Mouse (Mus musculus): ENCODE data around the gene Hunk. TPM values are rescaled to one million over a fixed set of nuclear protein-coding genes. Genes with fewer than 3 reads are reported as not detected.

Gene Hunk
- total and polyA plus RNA-seq, 3 experiments, result 0.01 TPM; not detected in 2

DNA sequence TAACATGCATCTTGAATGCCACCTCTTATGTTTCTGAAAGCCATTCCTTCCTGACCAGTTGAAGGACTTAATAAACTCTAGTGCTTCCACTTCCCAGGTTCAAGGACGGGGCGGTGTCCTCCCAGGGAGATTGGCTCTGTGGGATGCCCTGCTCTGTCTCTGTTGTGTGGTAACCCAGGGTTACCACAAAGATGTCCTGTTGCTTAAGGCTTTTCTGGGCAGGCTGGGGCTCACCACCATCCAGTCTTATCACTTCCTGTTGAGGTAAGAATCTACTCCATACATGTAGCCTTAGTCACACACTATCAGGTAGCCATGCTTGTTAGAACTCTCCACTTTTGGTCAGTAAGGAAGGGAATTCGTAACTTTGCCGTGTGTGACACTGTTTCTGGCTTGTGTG, 49.4 kb downstream of the Hunk start:
- DNase-seq (ENCODE audit: low read depth, low spot score), result no peak
- Histone ChIP-seq H3K27ac (ENCODE audit: control insufficient read depth, low read depth, low read length) (no peak overlapping the region), H3K36me3 (ENCODE audit: control insufficient read depth in 1 of 2, insufficient read depth in 2 of 2, low read length in 2 of 2) (no peaks in the 10 kb centered on the region), H3K79me2 (ENCODE audit: control insufficient read depth, insufficient read depth, low read length, poor library complexity) (no peaks in the 10 kb centered on the region), H3K9ac (ENCODE audit: control insufficient read depth, low read depth, low read length, poor library complexity, severe bottlenecking) (no peak overlapping the region), H3K4me1 (ENCODE audit: control insufficient read depth in 1 of 2, insufficient read depth in 2 of 2, low read length in 2 of 2) (no peaks in the 10 kb centered on the region), H3K9me3 (replicated peaks; ENCODE audit: insufficient read depth, low read length) (no peaks in the 10 kb centered on the region), H3K4me3 (ENCODE audit: control insufficient read depth in 1 of 2, insufficient read depth in 1 of 2, low read depth in 2 of 2, low read length in 2 of 2) (no peak overlapping the region), H3K27me3 (ENCODE audit: control insufficient read depth in 1 of 2, insufficient read depth in 2 of 2, low read length in 2 of 2) (no peaks in the 10 kb centered on the region)
- TF ChIP-seq ZKSCAN1 (IDR thresholded peaks at IDR 0.05; ENCODE audit: low read depth, low read length), result no peak
- no peak for TF ChIP-seq ZC3H11A (IDR thresholded peaks at IDR 0.05; ENCODE audit: low read depth, low read length)
- no peak for TF ChIP-seq MAX (IDR thresholded peaks at IDR 0.05; ENCODE audit: low read length)
- TF ChIP-seq RCOR1 (IDR thresholded peaks at IDR 0.05; ENCODE audit: low read depth, low read length), result no peak
- TF ChIP-seq GATA1 (IDR thresholded peaks at IDR 0.05; ENCODE audit: low read depth, low read length), result no peak
- no peak for TF ChIP-seq MAZ (IDR thresholded peaks at IDR 0.05; ENCODE audit: low read depth, low read length)
- TF ChIP-seq CTCF (IDR thresholded peaks at IDR 0.05 in 2 of 3, conservative IDR thresholded peaks at IDR 0.05 in 1 of 3; ENCODE audit: control insufficient read depth in 1 of 3, insufficient read depth in 1 of 3, low read depth in 2 of 3, low read length in 3 of 3, poor library complexity in 1 of 3, severe bottlenecking in 1 of 3), result no peak
- TF ChIP-seq ELF1 (IDR thresholded peaks at IDR 0.05; ENCODE audit: low read depth, low read length), result no peak
- TF ChIP-seq ETS1 (IDR thresholded peaks at IDR 0.05; ENCODE audit: low read depth, low read length), result no peak
- TF ChIP-seq POLR2AphosphoS2 (IDR thresholded peaks at IDR 0.05; ENCODE audit: low read length), result no peak
- no peak for TF ChIP-seq POLR2AphosphoS5 (IDR thresholded peaks at IDR 0.05; ENCODE audit: borderline replicate concordance, low read depth, low read length)
- no peak for TF ChIP-seq EP300 (IDR thresholded peaks at IDR 0.05; ENCODE audit: low read depth in 1 of 2, low read length in 2 of 2)
- no peak for TF ChIP-seq USF2 (IDR thresholded peaks at IDR 0.05; ENCODE audit: borderline replicate concordance in 1 of 2, insufficient read depth in 1 of 2, low read depth in 1 of 2, low read length in 2 of 2)
- TF ChIP-seq CHD1 (IDR thresholded peaks at IDR 0.05; ENCODE audit: low read depth, low read length), result no peak

DNA sequence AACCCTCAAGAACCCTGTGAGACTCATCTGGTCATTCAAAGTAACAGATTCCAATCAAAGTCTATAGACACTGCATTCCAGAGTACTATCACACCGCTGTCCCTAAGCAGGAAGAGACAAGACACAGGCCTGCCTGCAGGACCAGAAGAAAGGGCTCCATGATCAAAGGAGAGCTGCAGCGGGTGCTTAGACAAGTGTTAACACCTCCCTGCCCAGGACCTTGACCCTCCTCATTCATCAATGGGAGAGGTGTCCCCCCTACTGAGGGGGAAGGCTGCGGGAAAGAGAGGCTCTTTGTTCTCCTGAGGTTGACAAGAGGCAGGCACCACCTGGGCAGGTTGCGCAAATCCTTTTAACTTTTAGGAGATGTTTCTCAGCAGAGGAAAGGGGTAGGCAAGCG, 51.5 kb downstream of the Hunk start:
- Histone ChIP-seq H3K27me3 (ENCODE audit: control insufficient read depth in 1 of 2, insufficient read depth in 2 of 2, low read length in 2 of 2) (no peaks in the 10 kb centered on the region), H3K4me3 (ENCODE audit: control insufficient read depth in 1 of 2, insufficient read depth in 1 of 2, low read depth in 2 of 2, low read length in 2 of 2) (no peak overlapping the region), H3K36me3 (ENCODE audit: control insufficient read depth in 1 of 2, insufficient read depth in 2 of 2, low read length in 2 of 2) (no peaks in the 10 kb centered on the region), H3K4me1 (ENCODE audit: control insufficient read depth in 1 of 2, insufficient read depth in 2 of 2, low read length in 2 of 2) (no peaks in the 10 kb centered on the region), H3K9me3 (replicated peaks; ENCODE audit: insufficient read depth, low read length) (no peaks in the 10 kb centered on the region), H3K9ac (ENCODE audit: control insufficient read depth, low read depth, low read length, poor library complexity, severe bottlenecking) (no peak overlapping the region), H3K79me2 (ENCODE audit: control insufficient read depth, insufficient read depth, low read length, poor library complexity) (no peaks in the 10 kb centered on the region), H3K27ac (ENCODE audit: control insufficient read depth, low read depth, low read length) (no peak overlapping the region)
- TF ChIP-seq ZMIZ1 (IDR thresholded peaks at IDR 0.05; ENCODE audit: low read depth, low read length) (no peak), ELF1 (IDR thresholded peaks at IDR 0.05; ENCODE audit: low read depth, low read length) (no peak), CHD1 (IDR thresholded peaks at IDR 0.05; ENCODE audit: low read depth, low read length) (no peak), TCF12 (IDR thresholded peaks at IDR 0.05; ENCODE audit: low read depth, low read length) (no peak)
- no peak for DNase-seq (ENCODE audit: low read depth, low spot score)

Measured in MEL (cell line).